Mouse (Mus musculus) cortical plate, adult 2 months (tissue): ENCODE data around the gene Arhgef18.

Experiments
- CTCF ChIP-seq: fragments of 200-500 bp; IDR thresholded peaks from 2 replicates; pipeline ENCODE4 v1.5.1; 2011; ENCODE audit warnings: mild to moderate bottlenecking, control low read depth, low read length; ENCODE audit not compliant: insufficient read depth; ENCODE audit errors: extremely low read depth
- POLR2A ChIP-seq: fragments of 200-500 bp; IDR thresholded peaks from 2 replicates; pipeline ENCODE4 v1.6.1; 2011; ENCODE audit warnings: mild to moderate bottlenecking, low read length, control low read depth; ENCODE audit not compliant: insufficient read depth; ENCODE audit errors: extremely low read depth

GRCm38 (mm10) chr8:3483546-3483945 lies 90.7 kb downstream of the Arhgef18 start:
- TF ChIP-seq CTCF (no peak), POLR2A (no peak)
